Mouse (Mus musculus) thymus, adult 2 months (tissue): ENCODE data around the gene Trpm6. TPM values are rescaled to one million over a fixed set of nuclear protein-coding genes. Genes with fewer than 3 reads are reported as not detected.

ENCODE experiments used
- DNase-seq: peaks from one replicate; pipeline ENCODE4 v3.0.0; 2021
- H3K27ac ChIP-seq: fragments of 200-500 bp; 2 replicates; pipeline ENCODE4 v1.5.1; 2012; ENCODE audit warnings: low read length, control low read depth; ENCODE audit not compliant: control insufficient read depth, insufficient read depth
- H3K27me3 ChIP-seq: fragments of 200-500 bp; 2 replicates; pipeline ENCODE4 v1.6.1; 2012; ENCODE audit warnings: mild to moderate bottlenecking, low read length, moderate library complexity, mixed read lengths; ENCODE audit not compliant: control insufficient read depth, insufficient read depth
- H3K36me3 ChIP-seq: fragments of 200-500 bp; 2 replicates; pipeline ENCODE4 v1.6.1; 2012; ENCODE audit warnings: mild to moderate bottlenecking, low read length, moderate library complexity; ENCODE audit not compliant: control insufficient read depth, insufficient read depth
- H3K4me1 ChIP-seq: fragments of 200-500 bp; replicated peaks from 2 replicates; pipeline ENCODE4 v1.6.1; 2012; ENCODE audit warnings: low read length; ENCODE audit not compliant: control insufficient read depth, insufficient read depth
- H3K4me3 ChIP-seq: fragments of 200-500 bp; 2 replicates; pipeline ENCODE4 v1.5.1; 2012; ENCODE audit warnings: mild to moderate bottlenecking, low read length, control low read depth, moderate library complexity; ENCODE audit not compliant: control insufficient read depth, insufficient read depth
- CTCF ChIP-seq: fragments of 200-500 bp; IDR thresholded peaks from 2 replicates; pipeline ENCODE4 v1.5.1; 2012; ENCODE audit warnings: mild to moderate bottlenecking, control low read depth, low read length, moderate library complexity, borderline replicate concordance; ENCODE audit not compliant: control insufficient read depth, poor library complexity, insufficient read depth; ENCODE audit errors: extremely low read depth
- POLR2A ChIP-seq: fragments of 200-500 bp; IDR thresholded peaks from 2 replicates; pipeline ENCODE4 v1.6.1; 2012; ENCODE audit warnings: mild to moderate bottlenecking, low read length, control low read depth, moderate library complexity; ENCODE audit not compliant: control insufficient read depth, poor library complexity, insufficient read depth; ENCODE audit errors: extremely low read depth
- WGBS: fragments of 180-500 bp; shearing (Covaris S2); methylation state at CpG from one replicate; pipeline ENCODE4 v1.1.7; 2018; 5-methylcytosine and 5-hydroxymethylcytosine counted together
- polyA plus RNA-seq: library from polyadenylated mRNA; depleted of rRNA; stranded (reverse); fragments of >200 nt; gene quantifications from 2 replicates; pipeline ENCODE4 v1.2.3, GENCODE M21; 2012

Trpm6 gene
- polyA plus RNA-seq, 1 experiment, result 0.07 TPM

DNA sequence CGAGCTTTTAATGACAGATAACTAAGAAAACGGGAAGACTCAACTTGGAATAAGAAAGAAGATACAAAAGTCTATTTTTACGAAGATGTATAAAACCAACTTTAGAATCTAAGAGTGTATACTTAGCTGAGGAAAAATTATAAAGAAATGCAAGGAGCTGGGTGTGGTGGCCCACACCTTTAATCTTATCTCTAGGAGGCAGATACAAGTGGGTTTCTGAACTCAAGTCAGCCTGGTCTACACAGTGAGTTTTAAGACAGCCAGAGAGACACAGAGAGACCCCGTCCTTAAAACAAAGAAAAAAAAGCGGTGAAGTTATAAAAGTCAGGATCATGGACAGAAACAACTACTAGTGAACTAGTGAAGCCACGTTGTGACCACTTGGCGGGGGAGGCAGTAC is 10.6 kb upstream of the Trpm6 start:
- no peaks in the 10 kb centered on the region for H3K4me1 ChIP-seq
- H3K36me3 ChIP-seq, result no peaks in the 10 kb centered on the region
- no peak overlapping the region for H3K4me3 ChIP-seq
- TF ChIP-seq CTCF (no peak), POLR2A (no peak)
- no peak overlapping the region for H3K27ac ChIP-seq
- 94% methylated on average over 7 of the region's 7 CpGs for WGBS
- no peaks in the 10 kb centered on the region for H3K27me3 ChIP-seq
- DNase-seq, result no peak

- H3K27ac ChIP-seq, result no peak overlapping the region
- no peaks in the 10 kb centered on the region for H3K36me3 ChIP-seq
- no peaks in the 10 kb centered on the region for H3K4me1 ChIP-seq
- 87% methylated on average over 5 of the region's 5 CpGs for WGBS
- no peak overlapping the region for H3K4me3 ChIP-seq
- DNase-seq, result no peak
- no peaks in the 10 kb centered on the region for H3K27me3 ChIP-seq
- TF ChIP-seq POLR2A (no peak), CTCF (no peak)
Observed at GRCm38 (mm10) chr19:18743946-18744345, 5.8 kb upstream of the Trpm6 start.

GRCm38 (mm10) chr19:18746576-18747340 is 3.0 kb upstream of the Trpm6 start:
- WGBS, result 87% methylated on average over 5 of the region's 5 CpGs
- TF ChIP-seq POLR2A (no peak), CTCF (no peak)

GRCm38 (mm10) chr19:18747379-18747778 is 2.4 kb upstream of the Trpm6 start:
- Histone ChIP-seq H3K4me1 (no peaks in the 10 kb centered on the region), H3K27me3 (peaks cover 7% of the 10 kb centered on the region; the same call in 1 of the 2 replicates), H3K36me3 (no peaks in the 10 kb centered on the region), H3K27ac (no peak overlapping the region), H3K4me3 (no peak overlapping the region)
- TF ChIP-seq CTCF (no peak), POLR2A (no peak)
- 91% methylated on average over 4 of the region's 4 CpGs for WGBS
- no peak for DNase-seq

More at GRCm38 (mm10) chr19:18746576-18747340, 3.0 kb upstream of the Trpm6 start:
- no peaks in the 10 kb centered on the region for H3K36me3 ChIP-seq
- peaks cover 7% of the 10 kb centered on the region; the same call in 1 of the 2 replicates for H3K27me3 ChIP-seq
- DNase-seq, result no peak
- H3K4me3 ChIP-seq, result no peak overlapping the region
- no peaks in the 10 kb centered on the region for H3K4me1 ChIP-seq
- H3K27ac ChIP-seq, result no peak overlapping the region

GRCm38 (mm10) chr19:18757191-18757590 is 7.4 kb downstream of the Trpm6 start:
- Histone ChIP-seq H3K4me3 (no peak overlapping the region), H3K27ac (no peak overlapping the region), H3K27me3 (no peaks in the 10 kb centered on the region), H3K4me1 (no peaks in the 10 kb centered on the region), H3K36me3 (no peaks in the 10 kb centered on the region)
- TF ChIP-seq POLR2A (no peak), CTCF (no peak)
- no peak for DNase-seq

- DNase-seq, result no peak
- no peak overlapping the region for H3K27ac ChIP-seq
- TF ChIP-seq CTCF, result no peak
Observed at GRCm38 (mm10) chr19:18757706-18758105, 7.9 kb downstream of the Trpm6 start.

More at GRCm38 (mm10) chr19:18757706-18758105, 7.9 kb downstream of the Trpm6 start:
- WGBS, result 85% methylated on average over 4 of the region's 4 CpGs
- no peaks in the 10 kb centered on the region for H3K36me3 ChIP-seq
- no peaks in the 10 kb centered on the region for H3K4me1 ChIP-seq
- H3K4me3 ChIP-seq, result no peak overlapping the region
- H3K27me3 ChIP-seq, result no peaks in the 10 kb centered on the region
